Comparison of ENCODE assay signal across 8 mouse cellular contexts in the genomic region with DNA sequence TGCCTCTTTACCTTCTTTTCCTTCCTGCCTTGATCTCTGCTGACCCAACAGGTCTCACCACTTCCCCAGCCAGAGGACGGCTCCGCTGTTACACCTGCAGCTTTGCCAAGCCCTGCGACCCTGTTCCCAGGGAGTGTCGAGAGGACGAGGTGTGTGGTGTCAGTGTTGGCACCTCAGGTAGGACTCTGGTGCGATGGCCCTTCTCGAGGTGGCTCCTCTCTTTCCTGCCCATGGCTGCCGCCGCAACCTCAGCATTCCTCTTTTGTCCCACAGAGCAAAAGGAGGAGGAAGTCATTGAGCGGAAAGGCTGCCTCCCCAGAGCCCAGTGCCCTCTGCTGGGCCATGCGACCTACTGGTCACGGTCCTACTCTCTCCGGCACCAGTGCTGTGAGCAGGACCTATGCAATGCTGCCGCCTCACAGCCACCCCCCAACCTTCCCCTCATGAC. TPM values are rescaled to one million over a fixed set of nuclear protein-coding genes. Genes with fewer than 3 reads are reported as not detected.
DNase-seq lines count a peak whose midpoint lies in the region; ATAC-seq lines count a peak whose summit lies in the region.

Ly6g6d (minus strand) TSS at position 280 of the 448 bp plus-strand sequence.

- 12% methylated on average over 10 of the region's 14 CpGs for WGBS in embryonic facial prominence, embryonic 14.5 days
- 7% methylated on average over 14 of the region's 14 CpGs for WGBS in hindbrain, embryonic 12.5 days
- 8% methylated on average over 14 of the region's 14 CpGs for WGBS in limb, embryonic 15.5 days
- WGBS in midbrain, embryonic 14.5 days = 8% methylated on average over 14 of the region's 14 CpGs

- peak; percentile 21 for ATAC-seq in embryonic facial prominence, embryonic 14.5 days (ENCODE audit: low read depth)
- ATAC-seq in hindbrain, embryonic 12.5 days (ENCODE audit: low FRiP score) = no peak
- ATAC-seq in limb, embryonic 15.5 days (ENCODE audit: insufficient number of reproducible peaks, low FRiP score, low TSS enrichment, low read depth) = no peak
- no peak for ATAC-seq in midbrain, embryonic 14.5 days (ENCODE audit: low FRiP score, low TSS enrichment)

- H3K4me1 ChIP-seq in embryonic facial prominence, embryonic 14.5 days (ENCODE audit: control insufficient read depth, insufficient read depth, low read length) = peaks cover 3% of the 10 kb centered on the region; the same call in 1 of the 2 replicates
- peaks cover 18% of the 10 kb centered on the region for H3K4me1 ChIP-seq in hindbrain, embryonic 12.5 days
- peaks cover 23% of the 10 kb centered on the region for H3K4me1 ChIP-seq in limb, embryonic 15.5 days
- H3K4me1 ChIP-seq in midbrain, embryonic 14.5 days (ENCODE audit: control insufficient read depth, insufficient read depth, low read length) = no peaks in the 10 kb centered on the region

- DNase-seq in layer of hippocampus, adult 9-11 months = peak; percentile 56
- DNase-seq in layer of hippocampus, adult 8-10 months (ENCODE audit: low spot score in 2 of 2) = no peak
- DNase-seq in embryonic facial prominence, embryonic 14.5 days (ENCODE audit: low spot score) = no peak
- peak; percentile 46 for DNase-seq in midbrain, embryonic 14.5 days
- no peak for DNase-seq in adipocyte (ENCODE audit: low spot score)
- DNase-seq in layer of hippocampus, adult 18-20 months (ENCODE audit: low spot score in 2 of 2) = no peak

- no peak within 1 kb of the TSS for H3K27ac ChIP-seq in embryonic facial prominence, embryonic 14.5 days (replicated peaks; ENCODE audit: low read depth, low read length)
- no peak within 1 kb of the TSS for H3K27ac ChIP-seq in hindbrain, embryonic 12.5 days
- peak within 1 kb of the TSS; percentile 27; the same call in 1 of the 2 replicates for H3K27ac ChIP-seq in limb, embryonic 15.5 days
- no peak within 1 kb of the TSS for H3K27ac ChIP-seq in midbrain, embryonic 14.5 days (replicated peaks; ENCODE audit: low read depth, low read length)

- H3K9me3 ChIP-seq in embryonic facial prominence, embryonic 14.5 days (ENCODE audit: control insufficient read depth, low read length) = no peaks in the 10 kb centered on the region
- no peaks in the 10 kb centered on the region for H3K9me3 ChIP-seq in hindbrain, embryonic 12.5 days (replicated peaks)
- H3K9me3 ChIP-seq in limb, embryonic 15.5 days = no peaks in the 10 kb centered on the region
- H3K9me3 ChIP-seq in midbrain, embryonic 14.5 days (ENCODE audit: control insufficient read depth, low read length) = no peaks in the 10 kb centered on the region

- peak within 1 kb of the TSS; percentile 31 for H3K9ac ChIP-seq in embryonic facial prominence, embryonic 14.5 days (ENCODE audit: low read depth, low read length)
- H3K9ac ChIP-seq in hindbrain, embryonic 12.5 days = peak within 1 kb of the TSS; percentile 13
- H3K9ac ChIP-seq in limb, embryonic 15.5 days = no peak within 1 kb of the TSS
- H3K9ac ChIP-seq in midbrain, embryonic 14.5 days (replicated peaks; ENCODE audit: low read length) = no peak within 1 kb of the TSS; the same call in 1 of the 2 replicates

- peak within 1 kb of the TSS; percentile 8; the same call in 1 of the 2 replicates for H3K4me3 ChIP-seq in embryonic facial prominence, embryonic 14.5 days (ENCODE audit: low read depth, low read length)
- peak within 1 kb of the TSS; percentile 14 for H3K4me3 ChIP-seq in hindbrain, embryonic 12.5 days
- peak within 1 kb of the TSS; percentile 15 for H3K4me3 ChIP-seq in limb, embryonic 15.5 days
- no peak within 1 kb of the TSS for H3K4me3 ChIP-seq in midbrain, embryonic 14.5 days (replicated peaks; ENCODE audit: low read depth, low read length)

- H3K27me3 ChIP-seq in embryonic facial prominence, embryonic 14.5 days (replicated peaks; ENCODE audit: control insufficient read depth, insufficient read depth, low read length) = no peaks in the 10 kb centered on the region
- H3K27me3 ChIP-seq in hindbrain, embryonic 12.5 days = peaks cover 8% of the 10 kb centered on the region; the same call in 1 of the 2 replicates
- 0 out of 2 replicates have a peak, but pooled peaks cover 5% of the 10 kb centered on the region for H3K27me3 ChIP-seq in limb, embryonic 15.5 days
- no peaks in the 10 kb centered on the region for H3K27me3 ChIP-seq in midbrain, embryonic 14.5 days (ENCODE audit: control insufficient read depth, insufficient read depth, low read length)

- peak within 1 kb of the TSS; percentile 43 for H3K4me2 ChIP-seq in embryonic facial prominence, embryonic 14.5 days (ENCODE audit: low read depth, low read length)
- peak within 1 kb of the TSS; percentile 43 for H3K4me2 ChIP-seq in hindbrain, embryonic 12.5 days (replicated peaks)
- peak within 1 kb of the TSS; percentile 30 for H3K4me2 ChIP-seq in limb, embryonic 15.5 days
- peak within 1 kb of the TSS; percentile 47 for H3K4me2 ChIP-seq in midbrain, embryonic 14.5 days (ENCODE audit: low read length)

- H3K36me3 ChIP-seq in embryonic facial prominence, embryonic 14.5 days (ENCODE audit: control insufficient read depth, insufficient read depth, low read length) = no peaks in the 10 kb centered on the region
- no peaks in the 10 kb centered on the region for H3K36me3 ChIP-seq in hindbrain, embryonic 12.5 days
- no peaks in the 10 kb centered on the region for H3K36me3 ChIP-seq in limb, embryonic 15.5 days
- no peaks in the 10 kb centered on the region for H3K36me3 ChIP-seq in midbrain, embryonic 14.5 days (ENCODE audit: control insufficient read depth, insufficient read depth, low read length)

RNA-seq across cellular contexts. Expression of gene Ly6g6d, which starts in this region (rescaled TPM):
- 1 to 10 TPM; 1.4 to 2.9 (median 2.2) TPM for total RNA-seq in layer of hippocampus, adult 8-10 months (2022)
- polyA plus RNA-seq in embryonic facial prominence, embryonic 14.5 days (2014; fragmentation: Nextera tagmentation; extraction: Ambion mirVana) = 0.46 and 1.4 TPM in 2 replicates
- polyA plus RNA-seq in hindbrain, embryonic 12.5 days (2016; fragmentation: Nextera tagmentation; extraction: Ambion mirVana) = 2.1 and 2.3 TPM in 2 replicates
- polyA plus RNA-seq in limb, embryonic 15.5 days (2015; fragmentation: Nextera tagmentation; extraction: Ambion mirVana) = 1.1 and 2.4 TPM in 2 replicates
- polyA plus RNA-seq in midbrain, embryonic 14.5 days (2014; fragmentation: Nextera tagmentation; extraction: Ambion mirVana) = 0.78 and 1.5 TPM in 2 replicates
- 1 to 10 TPM in 1 of 2 experiments, under 1 TPM in 1; 0.87 to 2.0 TPM for total RNA-seq in layer of hippocampus, adult 18-20 months (2021)

Comparison
In these comparisons a context has a peak if more than half of its experiments do, and no peak if none do; other contexts are left out.
1. DNase-seq: peak in layer of hippocampus, adult 9-11 months (single experiment) and midbrain, embryonic 14.5 days (single experiment); none in layer of hippocampus, adult 8-10 months (0 of 2), embryonic facial prominence, embryonic 14.5 days (single experiment), adipocyte (single experiment) and layer of hippocampus, adult 18-20 months (0 of 2).
2. H3K9ac ChIP-seq: peak in embryonic facial prominence, embryonic 14.5 days (single experiment) and hindbrain, embryonic 12.5 days (single experiment); none in limb, embryonic 15.5 days (single experiment) and midbrain, embryonic 14.5 days (single experiment).
3. Peak in every context shown above with its lines, with median percentiles within 50 percentile points of each other: H3K4me2 ChIP-seq.